Mouse (Mus musculus) limb, embryonic 10.5 days (tissue): ENCODE measurements at regions not wholly inside any gene's neighbourhood (a gene's known extent, or its start where the extent isn't known, plus 50 kb on each side); places are given as distances from the start of the nearest gene placed in this dataset.

Experiments
- DNase-seq: peaks from one replicate; pipeline ENCODE4 v3.0.0-alpha.2; 2017; ENCODE audit warnings: low spot score
- H3K27ac ChIP-seq: fragments of 300-500 bp; sonication (generic); 2 replicates; pipeline ENCODE4 v1.5.1; 2016; ENCODE audit warnings: mild to moderate bottlenecking
- H3K27me3 ChIP-seq: fragments of 300-500 bp; sonication (generic); 2 replicates; pipeline ENCODE4 v1.6.1; 2016; ENCODE audit warnings: low read depth, mild to moderate bottlenecking; ENCODE audit not compliant: poor library complexity, severe bottlenecking
- H3K36me3 ChIP-seq: fragments of 300-500 bp; sonication (generic); 2 replicates; pipeline ENCODE4 v1.6.1; 2016; ENCODE audit warnings: mild to moderate bottlenecking, moderate library complexity
- H3K4me1 ChIP-seq: fragments of 300-500 bp; sonication (generic); 2 replicates; pipeline ENCODE4 v1.6.1; 2016
- H3K4me3 ChIP-seq: fragments of 300-500 bp; sonication (generic); 2 replicates; pipeline ENCODE4 v1.5.1; 2016; ENCODE audit warnings: mild to moderate bottlenecking, moderate library complexity
- H3K9me3 ChIP-seq: fragments of 300-500 bp; sonication (generic); replicated peaks from 2 replicates; pipeline ENCODE4 v1.6.1; 2016; ENCODE audit warnings: mild to moderate bottlenecking
- WGBS: fragments of 180-500 bp; shearing (Covaris S2); methylation state at CpG from one replicate; pipeline ENCODE4 v1.1.7; 2016; 5-methylcytosine and 5-hydroxymethylcytosine counted together

- H3K9me3 ChIP-seq = no peaks in the 10 kb centered on the region
- WGBS = 68% methylated on average over 2 of the region's 2 CpGs
- no peaks in the 10 kb centered on the region for H3K4me1 ChIP-seq
These were observed 55.8 kb upstream of the Bmper start for GRCm38 (mm10) chr9:23167056-23167591.

GRCm38 (mm10) chr9:23167716-23168115, 55.2 kb upstream of the Bmper start:
- Histone ChIP-seq H3K27me3 (no peaks in the 10 kb centered on the region), H3K4me1 (no peaks in the 10 kb centered on the region), H3K36me3 (no peaks in the 10 kb centered on the region), H3K27ac (no peak overlapping the region), H3K4me3 (no peak overlapping the region), H3K9me3 (no peaks in the 10 kb centered on the region)
- no peak for DNase-seq
- WGBS = 94% methylated on average over 4 of the region's 4 CpGs

More at GRCm38 (mm10) chr9:23167056-23167591, 55.8 kb upstream of the Bmper start:
- Histone ChIP-seq H3K4me3 (no peak overlapping the region), H3K27me3 (no peaks in the 10 kb centered on the region), H3K36me3 (no peaks in the 10 kb centered on the region), H3K27ac (no peak overlapping the region)
- no peak for DNase-seq

DNA sequence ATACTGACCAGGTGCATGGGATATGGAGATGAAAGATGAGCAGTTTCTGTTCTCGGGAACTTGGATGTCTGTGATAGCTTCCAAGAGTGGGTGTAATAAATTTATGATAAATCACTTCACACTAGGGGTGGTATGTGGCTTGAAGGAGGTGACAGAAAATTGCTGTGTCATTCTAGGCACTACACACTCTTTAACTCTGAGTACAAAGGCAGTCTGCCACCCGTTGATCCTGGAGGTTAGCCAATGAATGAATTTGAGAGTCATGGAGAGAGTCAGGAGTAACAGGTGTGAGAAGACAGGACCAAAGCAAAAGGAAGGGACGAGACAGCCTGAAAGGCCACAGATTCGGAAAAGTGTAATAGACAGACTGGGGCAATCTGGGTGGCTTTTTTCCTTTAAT, 54.7 kb upstream of the Bmper start:
- no peaks in the 10 kb centered on the region for H3K27me3 ChIP-seq
- DNase-seq = no peak
- WGBS = 83% methylated on average over 4 of the region's 4 CpGs

GRCm38 (mm10) chr9:23171361-23171760, 51.5 kb upstream of the Bmper start:
- WGBS = 94% methylated on average over 1 of the region's 1 CpGs
- Histone ChIP-seq H3K9me3 (no peaks in the 10 kb centered on the region), H3K36me3 (no peaks in the 10 kb centered on the region), H3K4me1 (no peaks in the 10 kb centered on the region), H3K27ac (no peak overlapping the region), H3K27me3 (no peaks in the 10 kb centered on the region), H3K4me3 (no peak overlapping the region)
- no peak for DNase-seq

More for the DNA sequence above, 54.7 kb upstream of the Bmper start:
- Histone ChIP-seq H3K4me3 (no peak overlapping the region), H3K27ac (no peak overlapping the region), H3K36me3 (no peaks in the 10 kb centered on the region), H3K4me1 (no peaks in the 10 kb centered on the region), H3K9me3 (no peaks in the 10 kb centered on the region)
